Mouse (Mus musculus): ENCODE data around the gene Atrnl1.

GRCm38 (mm10) chr19:57762526-57762925, 151.7 kb downstream of the Atrnl1 start:
- TF ChIP-seq ZNF384 (IDR thresholded peaks at IDR 0.05; ENCODE audit: low read depth, low read length) (no peak), ZC3H11A (IDR thresholded peaks at IDR 0.05; ENCODE audit: borderline replicate concordance, low read depth, low read length) (no peak), MAFK (IDR thresholded peaks at IDR 0.05; ENCODE audit: insufficient read depth, low read depth, low read length) (no peak), CHD2 (IDR thresholded peaks at IDR 0.05; ENCODE audit: low read depth, low read length) (no peak)
